Mouse (Mus musculus) bone marrow macrophage, adult 2 months (primary cell): Measurements from ENCODE around the gene Odam.

Experiments used
- CTCF ChIP-seq: IDR thresholded peaks from 2 replicates; pipeline ENCODE4 v1.5.1; 2012; ENCODE audit warnings: low read depth, mild to moderate bottlenecking, low read length, moderate library complexity
- POLR2A ChIP-seq: IDR thresholded peaks from 2 replicates; pipeline ENCODE4 v1.6.1; 2012; ENCODE audit warnings: mild to moderate bottlenecking, low read depth, low read length, borderline replicate concordance

DNA sequence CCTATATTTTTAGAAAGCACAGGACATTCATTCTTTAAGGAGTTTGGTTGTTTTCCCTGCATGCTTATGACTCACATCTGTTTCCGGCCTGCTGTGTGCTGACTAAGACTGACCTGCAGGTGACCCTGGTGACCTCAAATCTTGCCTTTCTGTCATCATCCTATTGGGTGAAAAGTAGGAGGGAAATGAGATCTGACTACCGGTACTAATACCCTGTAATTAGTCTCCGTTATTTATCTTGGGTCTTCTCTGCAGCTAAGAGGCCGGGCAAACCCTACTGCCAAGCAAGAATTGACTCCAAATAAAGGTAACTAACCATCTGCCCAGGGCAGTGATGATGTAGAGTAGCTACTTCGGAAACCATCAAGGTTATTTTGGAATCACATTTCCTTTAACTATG lies 40.5 kb downstream of the Odam start, which contains the start of gene Csn3:
- no peak for TF ChIP-seq CTCF
- no peak for TF ChIP-seq POLR2A
